Mouse (Mus musculus) gastrocnemius, postnatal 4 days (tissue): ENCODE data around the gene Mrpl45. TPM values are rescaled to one million over a fixed set of nuclear protein-coding genes. Genes with fewer than 3 reads are reported as not detected.

ENCODE experiments used
- DNase-seq, 2 experiments: peaks; one replicate each; pipeline ENCODE4 v3.0.0; 2021 to 2022; ENCODE audit warnings: low spot score in 2 of 2, mixed read lengths in 2 of 2
- total RNA-seq, 2 experiments: library from RNA; stranded (reverse); gene quantifications; 2 replicates each; pipeline ENCODE4 v1.2.3; 2021

Mrpl45 gene
- total RNA-seq, 2 experiments from 2014 or later = 25.9 to 31.0 TPM

GRCm38 (mm10) chr11:97330315-97330714 lies 14.8 kb downstream of the Mrpl45 start:
- DNase-seq = no peak

DNA sequence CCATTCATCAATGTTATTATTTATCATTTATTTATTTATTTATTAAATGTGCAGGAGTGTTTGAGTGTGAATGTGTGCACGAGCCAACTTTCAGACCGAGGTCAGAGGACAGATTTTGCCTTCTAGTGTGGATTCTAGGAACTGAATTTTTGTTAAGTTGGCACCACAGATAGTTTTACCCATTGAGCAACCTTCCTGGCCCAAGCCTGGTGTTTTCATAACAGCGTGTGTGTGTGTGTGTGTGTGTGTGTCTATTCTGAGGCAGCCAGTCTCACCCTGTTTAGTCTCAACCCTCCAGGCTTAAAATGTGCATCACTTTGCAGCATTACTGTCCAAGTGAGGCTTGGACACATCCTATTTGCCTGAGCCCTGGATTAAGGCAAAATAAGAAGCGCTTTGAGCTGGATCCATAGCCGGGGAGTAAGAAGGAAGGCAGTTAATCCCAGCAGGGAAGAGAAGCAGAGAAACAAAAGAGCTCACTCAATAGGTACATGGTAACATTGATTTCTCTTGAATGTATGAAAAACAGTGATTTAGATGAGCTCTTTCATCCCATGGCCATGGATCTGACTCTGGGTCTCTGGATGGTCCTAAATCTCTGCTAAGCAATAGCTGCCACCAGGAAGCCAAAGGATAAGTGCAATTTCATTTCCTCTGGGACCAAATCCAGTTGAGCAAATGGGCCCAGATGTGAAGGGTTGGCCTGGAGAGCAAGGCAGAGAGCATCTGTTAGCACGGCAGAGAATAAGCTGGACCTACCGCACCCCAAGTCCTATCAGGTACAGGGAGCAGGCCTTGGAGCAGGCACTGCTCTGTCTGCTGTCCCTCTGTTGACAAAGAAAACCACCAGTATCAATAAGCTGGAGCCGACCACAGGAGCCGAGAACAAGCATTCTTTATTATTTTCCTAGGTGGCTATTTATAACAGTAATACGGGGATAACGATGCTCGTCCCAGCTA lies 16.0 kb downstream of the Mrpl45 start:
- DNase-seq = no peak

- no peak for DNase-seq
Observed at GRCm38 (mm10) chr11:97333044-97333443, 17.5 kb downstream of the Mrpl45 start.

DNA sequence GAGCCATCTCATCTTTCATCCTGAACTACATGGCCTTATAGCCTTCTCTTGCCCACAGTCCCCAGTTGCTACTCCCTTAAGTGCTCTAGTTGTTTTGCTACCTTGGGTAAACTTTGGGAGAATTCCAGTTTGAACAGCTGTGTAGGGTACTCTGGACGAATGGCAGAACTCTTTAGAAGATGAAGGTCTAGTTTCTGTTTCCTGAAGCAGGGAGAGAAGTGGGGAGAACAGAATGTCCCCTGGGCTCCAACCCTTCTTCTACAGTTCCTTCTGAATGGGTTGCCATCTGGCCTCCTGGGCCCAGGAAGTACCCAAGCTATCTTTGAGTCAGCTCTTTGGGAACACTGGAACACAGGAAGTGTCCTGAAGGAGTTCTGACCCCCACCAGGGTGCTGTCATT lies 18.4 kb downstream of the Mrpl45 start:
- DNase-seq = no peak

DNA sequence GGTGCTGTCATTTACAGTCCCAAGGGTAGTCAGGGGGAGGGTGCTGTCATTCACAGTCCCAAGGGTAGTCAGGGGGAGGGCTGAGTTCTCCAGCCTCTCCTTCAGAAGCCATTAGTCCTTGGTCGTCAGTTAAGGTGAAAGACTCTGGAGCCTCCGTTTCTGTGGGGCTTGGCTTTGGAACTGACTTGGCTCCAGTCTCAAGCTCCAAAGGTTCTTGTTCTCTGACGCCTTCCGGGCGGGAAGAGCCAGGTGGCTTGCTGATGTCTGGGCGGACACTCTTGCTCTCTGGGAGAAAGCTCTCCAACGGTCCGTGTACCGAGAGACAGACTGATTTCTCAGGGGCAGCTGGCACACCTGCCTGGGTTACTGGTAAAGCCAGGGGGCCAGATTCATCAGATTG lies 18.9 kb downstream of the Mrpl45 start:
- DNase-seq = no peak

GRCm38 (mm10) chr11:97336238-97336637 lies 20.7 kb downstream of the Mrpl45 start:
- no peak for DNase-seq

GRCm38 (mm10) chr11:97336751-97337345 lies 21.3 kb downstream of the Mrpl45 start:
- DNase-seq = no peak

GRCm38 (mm10) chr11:97337363-97337762 lies 21.8 kb downstream of the Mrpl45 start:
- no peak for DNase-seq

DNA sequence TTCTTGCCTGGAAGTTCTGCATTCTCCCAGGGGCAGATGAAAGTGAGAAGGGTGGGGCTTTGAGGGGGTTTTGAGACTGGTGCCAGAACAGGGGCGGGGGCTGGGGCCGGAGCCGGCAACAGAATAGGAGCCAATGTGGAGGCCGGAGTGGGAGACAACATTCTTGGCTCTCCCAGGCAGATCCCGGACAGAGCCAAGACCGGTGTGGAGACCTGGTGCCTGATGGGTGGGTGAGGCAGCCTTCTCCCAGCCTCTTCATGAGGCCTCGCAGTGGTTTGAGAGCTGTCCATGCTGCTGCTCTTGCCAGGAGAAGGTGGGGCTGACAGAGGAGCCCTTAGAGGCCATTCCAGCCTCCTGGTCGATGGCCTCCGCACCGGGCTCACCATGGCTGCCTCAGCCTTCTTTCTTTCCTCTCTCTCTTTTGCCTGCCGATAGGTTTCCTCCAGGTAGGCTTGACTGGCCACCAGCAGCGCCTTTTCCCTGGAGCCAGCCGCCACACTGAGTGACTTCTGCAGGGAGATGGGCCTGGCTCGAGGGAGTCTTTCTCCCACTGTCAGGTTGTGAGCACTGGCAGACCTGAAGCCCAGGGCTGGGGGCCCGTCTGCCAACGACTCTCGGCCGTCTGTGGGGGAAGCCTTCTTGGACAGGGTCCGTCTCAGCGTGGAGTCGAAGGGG lies 22.9 kb downstream of the Mrpl45 start:
- DNase-seq = no peak

- peak; percentile 53 to 72 for DNase-seq
Observed at GRCm38 (mm10) chr11:97338977-97339315, 23.4 kb downstream of the Mrpl45 start.

- no peak for DNase-seq
Observed at GRCm38 (mm10) chr11:97343175-97343574, 27.7 kb downstream of the Mrpl45 start.

- no peak for DNase-seq
Observed at GRCm38 (mm10) chr11:97343619-97344018, 28.1 kb downstream of the Mrpl45 start.

DNA sequence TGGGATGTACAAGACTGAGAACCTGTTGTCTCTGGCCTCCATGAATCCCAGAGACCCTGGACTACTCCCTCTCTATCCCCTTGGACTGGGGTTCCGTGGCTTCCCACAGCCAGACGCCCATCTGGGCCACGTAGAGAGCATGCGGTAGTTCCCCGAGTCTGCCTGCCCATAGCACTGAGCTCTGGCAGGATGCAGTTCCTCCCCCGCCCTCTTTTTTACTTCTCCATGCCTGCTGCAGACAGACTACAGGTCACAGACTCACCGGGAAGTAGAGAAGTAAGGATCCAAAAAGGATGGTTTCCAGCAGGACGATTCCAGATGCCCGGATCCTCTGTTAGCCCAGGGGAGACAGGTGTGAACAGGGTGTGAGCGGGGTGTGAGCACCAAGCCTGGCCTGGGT lies 29.9 kb downstream of the Mrpl45 start:
- no peak for DNase-seq

- DNase-seq = no peak
Observed at GRCm38 (mm10) chr11:97346383-97346782, 30.9 kb downstream of the Mrpl45 start.

DNA sequence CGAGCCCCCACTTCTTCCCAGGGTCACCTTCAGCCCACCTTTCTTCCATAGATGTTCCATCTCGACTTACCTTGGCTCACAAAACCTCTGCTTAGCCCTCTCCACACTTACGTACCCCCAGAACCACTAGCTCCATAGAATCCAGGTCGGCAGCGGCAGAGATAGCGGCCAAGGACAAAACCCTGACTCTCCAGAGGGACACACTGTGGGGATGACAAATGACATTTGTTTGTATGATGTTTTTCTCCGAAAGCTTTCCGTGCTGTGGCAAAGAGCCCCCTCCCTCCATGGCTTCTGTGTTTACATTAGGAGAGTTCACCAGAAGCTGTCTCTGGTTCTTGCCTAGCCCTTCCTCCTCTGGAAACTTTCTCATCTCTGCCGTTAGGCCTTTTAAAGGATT lies 31.8 kb downstream of the Mrpl45 start:
- DNase-seq = no peak

DNA sequence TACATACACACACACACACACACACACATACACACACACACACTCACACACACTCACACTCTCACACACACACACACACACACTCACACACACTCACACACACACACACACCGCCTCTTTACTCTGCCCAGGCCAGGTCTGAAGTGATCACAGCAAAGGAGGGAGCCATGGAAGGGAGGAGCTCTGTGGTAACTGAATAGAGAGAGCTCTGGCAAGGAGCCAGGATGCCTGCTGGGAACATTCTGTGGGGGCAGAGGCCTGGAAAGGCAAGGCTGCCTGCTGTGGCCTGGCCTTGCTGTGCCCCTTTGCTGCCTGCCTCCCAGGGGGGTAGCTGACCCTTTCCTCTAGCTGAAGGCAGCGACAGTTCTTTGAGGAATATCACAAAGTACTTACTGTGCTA lies 34.5 kb downstream of the Mrpl45 start:
- peak; percentile 46 to 69 for DNase-seq

DNA sequence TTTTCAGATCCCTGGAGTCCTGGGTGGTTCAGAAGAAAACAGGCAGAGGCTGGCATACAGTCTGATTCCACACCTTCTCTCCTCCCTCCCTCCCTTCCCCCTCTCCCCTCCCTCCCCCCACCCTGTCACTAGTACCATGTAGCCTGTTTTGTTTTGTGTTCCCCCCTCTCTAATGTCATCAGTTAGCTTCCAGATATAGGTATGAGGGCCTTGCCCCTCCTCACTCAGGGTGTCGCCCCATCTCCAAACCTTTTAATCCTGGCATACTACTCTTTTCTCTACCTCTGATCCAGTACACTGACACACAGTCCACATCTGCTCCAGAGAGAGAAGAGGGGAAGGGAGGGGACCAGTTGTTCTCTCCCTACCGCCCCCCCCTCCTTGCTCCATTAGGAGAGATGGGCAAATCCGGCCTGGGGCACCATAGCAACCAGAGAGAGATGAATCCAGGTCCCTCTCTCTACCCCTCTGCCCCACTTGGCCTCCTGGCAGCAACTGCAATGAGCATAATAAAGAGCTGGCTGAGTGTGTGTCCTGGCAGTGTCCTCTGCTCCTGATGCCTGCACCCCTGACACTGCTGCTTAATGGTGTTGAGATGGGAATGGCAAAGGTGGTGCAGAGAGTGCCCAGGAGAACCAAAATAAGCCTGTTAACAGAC lies 36.6 kb downstream of the Mrpl45 start, which contains the start of gene Gpr179:
Gene Gpr179 (minus strand): TSS at position 51 of the 658 bp plus-strand sequence.
- no peak for DNase-seq

DNA sequence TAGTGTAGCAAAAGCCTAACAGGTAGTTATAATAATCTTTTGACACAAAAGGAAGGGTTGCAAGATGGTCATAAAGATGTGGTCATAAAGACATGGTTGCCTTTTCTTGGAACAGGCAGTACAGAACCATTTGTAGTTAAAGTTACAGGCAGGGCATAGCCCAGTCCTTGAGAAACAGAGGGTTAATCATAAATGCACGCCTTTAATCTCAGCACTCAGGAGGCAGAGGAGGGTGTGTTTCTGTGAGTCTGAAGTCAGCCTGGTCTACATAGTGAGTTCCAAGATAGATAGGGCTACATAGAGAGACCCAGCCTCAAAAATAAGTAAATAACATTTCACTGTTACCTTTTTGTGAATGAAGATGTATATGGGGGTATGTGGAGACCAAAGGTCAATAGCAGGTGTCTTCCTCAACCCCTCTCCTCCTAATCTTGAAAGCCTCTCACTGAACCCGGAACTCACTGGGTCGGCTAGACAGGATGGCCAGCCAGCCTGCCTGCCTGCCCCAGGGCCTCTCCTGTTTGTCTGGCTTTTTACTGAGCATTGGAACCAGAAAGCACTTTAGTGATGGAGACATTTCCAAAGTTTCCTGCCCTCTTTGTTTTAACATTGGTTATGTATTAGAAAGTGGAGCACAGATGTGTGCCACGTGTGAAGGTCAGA lies 37.5 kb downstream of the Mrpl45 start:
- DNase-seq = no peak

DNA sequence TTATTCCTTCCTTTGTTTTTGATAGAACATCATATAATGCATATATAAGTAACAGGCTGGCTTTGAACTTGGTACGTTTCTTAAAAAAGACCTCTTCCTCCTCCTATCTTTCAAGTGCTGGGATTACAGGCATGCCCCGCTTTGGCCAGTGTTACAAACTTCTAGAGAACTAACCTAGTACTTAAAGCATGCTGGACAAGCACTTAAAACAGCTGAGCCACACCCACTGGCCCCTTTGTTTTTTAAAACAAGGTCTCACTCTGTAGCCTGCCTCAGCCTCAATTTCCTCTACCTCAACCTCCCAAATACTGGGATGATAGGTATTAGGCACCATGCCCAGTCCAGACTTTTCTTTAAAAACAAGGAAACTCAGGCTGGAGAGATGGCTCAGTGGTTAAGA lies 39.1 kb downstream of the Mrpl45 start:
- DNase-seq = no peak

- no peak for DNase-seq
Observed at GRCm38 (mm10) chr11:97355247-97355646, 39.7 kb downstream of the Mrpl45 start.

GRCm38 (mm10) chr11:97357663-97358062 lies 42.1 kb downstream of the Mrpl45 start:
- peak in 1 of 2 experiments; percentile 67 for DNase-seq
